Mouse (Mus musculus) hindbrain, embryonic 16.5 days (tissue): ENCODE measurements around the gene Pik3c2b. TPM values are rescaled to one million over a fixed set of nuclear protein-coding genes. Genes with fewer than 3 reads are reported as not detected.
"Not testable (repeated sequence)": the region's sequence is repeated elsewhere in the genome, so short reads cannot be mapped to it uniquely, and the experiment has no call there.

ENCODE experiments used
- ATAC-seq: fragments of 200-750 bp; cut with Nextera tagmentation; 2 replicates; pipeline ENCODE4 v1.8.0; 2017; ENCODE audit warnings: moderate TSS enrichment, moderate library complexity
- H3K27ac ChIP-seq: fragments of 300-500 bp; sonication (generic); 2 replicates; pipeline ENCODE4 v1.5.1; 2014; ENCODE audit warnings: low read depth, mild to moderate bottlenecking, control low read depth, low read length, moderate library complexity
- H3K27me3 ChIP-seq: fragments of 300-500 bp; sonication (generic); replicated peaks from 2 replicates; pipeline ENCODE4 v1.6.1; 2014; ENCODE audit warnings: low read length; ENCODE audit not compliant: control insufficient read depth, insufficient read depth
- H3K36me3 ChIP-seq: fragments of 300-500 bp; sonication (generic); 2 replicates; pipeline ENCODE4 v1.6.1; 2014; ENCODE audit warnings: mild to moderate bottlenecking, low read length, moderate library complexity, mixed read lengths; ENCODE audit not compliant: control insufficient read depth, insufficient read depth
- H3K4me1 ChIP-seq: fragments of 300-500 bp; sonication (generic); 2 replicates; pipeline ENCODE4 v1.6.1; 2014; ENCODE audit warnings: low read depth, low read length; ENCODE audit not compliant: control insufficient read depth, insufficient read depth
- H3K4me2 ChIP-seq: fragments of 300-500 bp; sonication (generic); 2 replicates; pipeline ENCODE4 v1.6.1; 2014; ENCODE audit warnings: mild to moderate bottlenecking, low read length, control low read depth, moderate library complexity
- H3K4me3 ChIP-seq: fragments of 300-500 bp; sonication (generic); 2 replicates; pipeline ENCODE4 v1.5.1; 2014; ENCODE audit warnings: mild to moderate bottlenecking, low read length, control low read depth, moderate library complexity
- H3K9ac ChIP-seq: fragments of 300-500 bp; sonication (generic); 2 replicates; pipeline ENCODE4 v1.6.1; 2014; ENCODE audit warnings: low read depth, mild to moderate bottlenecking, control low read depth, low read length, moderate library complexity
- H3K9me3 ChIP-seq: fragments of 300-500 bp; sonication (generic); 2 replicates; pipeline ENCODE4 v1.6.1; 2014; ENCODE audit warnings: mild to moderate bottlenecking, low read length, moderate library complexity; ENCODE audit not compliant: control insufficient read depth
- WGBS: fragments of 180-500 bp; shearing (Covaris S2); extraction: QIAGEN DNeasy Blood & Tissue Kit; methylation state at CpG from one replicate; pipeline ENCODE4 v1.1.7; 2014; 5-methylcytosine and 5-hydroxymethylcytosine counted together
- polyA plus RNA-seq: library from polyadenylated mRNA; unstranded; fragments of >200 nt; fragmentation: Nextera tagmentation; extraction: Ambion mirVana; gene quantifications from 2 replicates; pipeline ENCODE4 v1.2.1, GENCODE M21; 2015

Pik3c2b gene
- polyA plus RNA-seq, 1 experiment from 2014 or later = 10.3 TPM

DNA sequence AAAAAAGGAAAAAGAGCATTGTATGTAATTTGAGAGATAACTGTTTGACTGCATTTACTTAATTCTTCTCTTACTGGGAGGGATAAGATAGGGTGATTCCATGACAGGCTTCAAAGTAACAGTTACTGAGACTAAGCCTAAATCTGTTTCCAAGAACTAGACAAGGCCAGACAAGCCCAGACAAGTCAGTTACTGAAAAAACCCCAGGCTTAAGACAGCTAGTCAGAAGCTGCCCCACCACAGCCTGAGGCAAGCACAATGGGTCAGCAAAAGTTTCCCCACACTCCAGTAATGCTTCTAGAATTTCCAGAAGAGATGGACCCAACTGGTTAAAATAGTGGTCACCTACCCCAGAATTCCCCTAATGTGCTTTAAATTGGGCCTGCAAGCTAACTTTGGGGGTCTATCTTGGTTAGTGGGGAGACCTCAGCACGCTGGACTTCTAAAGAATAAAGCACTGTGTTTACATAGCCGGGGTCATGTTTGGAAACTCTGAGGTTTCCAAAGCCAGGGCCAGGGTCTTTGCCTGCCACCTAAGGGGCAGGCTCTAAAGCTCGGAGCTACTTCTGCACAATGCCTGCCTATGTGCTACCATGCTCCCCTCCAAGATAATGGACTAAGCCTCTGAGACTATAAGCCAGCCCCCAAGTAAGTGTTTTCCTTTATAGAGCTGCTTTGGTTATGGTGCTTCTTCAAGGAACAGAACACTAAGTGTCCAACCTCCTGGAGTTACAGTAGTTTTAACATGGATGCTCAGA lies 25.2 kb upstream of the Pik3c2b start:
- Histone ChIP-seq H3K9ac (no peak overlapping the region), H3K27ac (no peak overlapping the region), H3K27me3 (no peaks in the 10 kb centered on the region), H3K36me3 (0 out of 2 replicates have a peak, but pooled peaks cover 2% of the 10 kb centered on the region), H3K4me1 (peaks cover 6% of the 10 kb centered on the region), H3K4me3 (no peak overlapping the region), H3K9me3 (no peaks in the 10 kb centered on the region), H3K4me2 (no peak overlapping the region)
- WGBS = 71% methylated on average over 3 of the region's 3 CpGs
- ATAC-seq = no peak

DNA sequence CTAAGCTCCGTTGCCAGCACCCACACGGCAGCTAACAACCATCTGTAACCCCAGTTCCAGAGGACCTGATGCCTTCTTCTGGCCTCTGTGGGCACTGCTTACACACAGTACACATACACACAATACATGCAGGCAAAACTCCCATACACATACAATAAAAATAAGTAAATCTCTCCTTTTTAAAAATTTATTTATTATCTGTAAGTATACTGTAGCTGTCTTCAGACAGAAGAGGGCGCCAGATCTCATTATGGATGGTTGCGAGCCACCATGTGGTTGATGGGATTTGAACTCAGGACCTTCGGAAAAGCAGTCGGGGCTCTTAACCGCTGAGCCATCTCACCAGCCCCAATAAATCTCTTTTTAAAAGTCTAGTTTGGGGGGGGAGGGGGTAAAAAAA lies 24.1 kb upstream of the Pik3c2b start:
- 95% methylated on average over 7 of the region's 7 CpGs for WGBS
- Histone ChIP-seq H3K27ac (no peak overlapping the region), H3K4me3 (no peak overlapping the region)

DNA sequence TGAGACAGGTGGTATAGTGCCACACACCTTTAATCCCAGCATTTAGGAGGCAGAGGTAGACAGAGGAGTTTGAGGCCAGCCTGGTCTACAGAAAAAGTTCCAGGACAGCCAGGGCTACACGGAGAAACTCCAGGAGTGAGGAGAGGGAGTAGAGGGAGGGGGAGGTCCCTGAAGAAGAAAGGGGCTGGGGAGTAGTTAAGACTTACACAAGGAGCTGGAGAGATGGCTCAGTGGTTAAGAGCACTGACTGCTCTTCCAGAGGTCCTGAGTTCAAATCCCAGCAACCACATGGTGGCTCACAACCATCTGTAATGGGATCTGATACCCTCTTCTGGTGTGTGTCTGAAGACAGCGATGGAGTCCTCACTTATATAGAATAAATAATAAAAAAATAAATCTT lies 23.5 kb upstream of the Pik3c2b start:
- H3K27me3 ChIP-seq, H3K36me3 ChIP-seq, H3K4me3 ChIP-seq, H3K4me1 ChIP-seq, H3K4me2 ChIP-seq, H3K9ac ChIP-seq, H3K27ac ChIP-seq, ATAC-seq, H3K9me3 ChIP-seq: not testable (repeated sequence)
- 98% methylated on average over 2 of the region's 2 CpGs for WGBS

More for the DNA sequence above, 24.1 kb upstream of the Pik3c2b start:
- Histone ChIP-seq H3K9me3 (no peaks in the 10 kb centered on the region), H3K4me2 (no peak overlapping the region), H3K36me3 (0 out of 2 replicates have a peak, but pooled peaks cover 2% of the 10 kb centered on the region), H3K27me3 (no peaks in the 10 kb centered on the region), H3K4me1 (peaks cover 6% of the 10 kb centered on the region), H3K9ac (no peak overlapping the region)
- ATAC-seq = no peak

- peak overlapping the region; percentile 67; the same call in 1 of the 2 replicates for H3K4me2 ChIP-seq
- H3K36me3 ChIP-seq, H3K27me3 ChIP-seq, H3K9ac ChIP-seq, H3K27ac ChIP-seq, H3K4me3 ChIP-seq, H3K4me1 ChIP-seq, ATAC-seq, H3K9me3 ChIP-seq: not testable (repeated sequence)
- 87% methylated on average over 3 of the region's 3 CpGs for WGBS
These were observed 21.7 kb upstream of the Pik3c2b start for GRCm38 (mm10) chr1:133023723-133024122.

DNA sequence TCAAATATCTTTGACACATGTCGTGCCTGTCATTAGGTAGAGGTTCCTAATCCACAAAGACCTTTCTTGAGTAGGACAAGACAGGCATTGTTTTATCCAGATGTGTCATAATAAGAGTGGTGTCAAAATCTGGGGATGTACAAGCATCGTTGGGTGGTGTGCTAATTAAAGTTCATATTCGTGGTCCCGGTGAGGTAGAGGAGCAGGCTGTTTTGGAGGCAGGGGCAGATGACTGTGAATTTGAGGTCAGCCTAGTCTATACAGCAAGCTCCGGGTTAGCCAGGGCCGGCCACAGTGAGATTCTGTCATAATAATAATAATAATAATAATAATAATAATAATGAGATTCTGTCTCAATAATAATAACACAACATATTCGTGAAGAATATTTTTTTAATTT lies 21.0 kb upstream of the Pik3c2b start:
- H3K27ac ChIP-seq = no peak overlapping the region

DNA sequence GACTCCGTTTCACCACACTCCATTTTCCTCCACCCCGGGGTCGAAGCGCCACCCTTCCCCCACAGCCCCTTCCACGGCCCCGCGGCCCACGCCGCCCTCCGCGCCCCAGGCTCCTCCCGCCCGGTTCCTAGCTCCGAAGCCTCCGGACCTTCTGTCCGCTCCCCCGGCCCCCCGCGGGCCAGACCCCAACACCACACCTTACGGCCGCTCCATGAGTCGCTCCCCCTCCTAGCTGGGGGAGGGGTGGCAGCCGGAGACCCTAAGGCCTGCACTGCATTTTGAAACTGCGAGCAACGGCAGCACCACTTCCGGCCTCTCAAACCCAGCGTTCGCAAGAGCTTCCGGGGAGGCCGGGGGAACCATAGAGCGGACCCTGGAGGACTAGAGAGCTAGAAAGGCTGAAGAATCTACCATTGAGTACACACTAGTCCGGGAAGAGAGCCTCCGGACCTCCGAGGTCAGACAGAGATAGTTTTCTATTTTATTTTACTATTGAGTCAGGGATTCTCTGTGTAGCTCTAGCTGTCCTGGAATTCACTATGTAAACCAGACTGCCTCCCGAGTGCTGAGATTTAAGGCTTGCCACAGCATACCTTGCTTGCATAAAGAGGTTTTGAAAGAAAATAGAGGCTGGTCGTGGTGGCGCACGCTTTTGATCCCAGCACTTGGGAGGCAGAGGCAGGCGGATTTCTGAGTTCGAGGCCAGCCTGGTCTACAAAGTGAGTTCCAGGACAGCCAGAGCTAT lies 20.2 kb upstream of the Pik3c2b start:
- Histone ChIP-seq H3K4me1 (peaks cover 6% of the 10 kb centered on the region), H3K27ac (peak overlapping the region; percentile 92), H3K9me3 (no peaks in the 10 kb centered on the region), H3K36me3 (no peaks in the 10 kb centered on the region), H3K27me3 (no peaks in the 10 kb centered on the region), H3K4me3 (peak overlapping the region; percentile 96), H3K9ac (peak overlapping the region; percentile 97), H3K4me2 (peak overlapping the region; percentile 67)
- peak; percentile 98 for ATAC-seq
- WGBS = under 1% methylated on average over 38 of the region's 40 CpGs

More for the DNA sequence above, 21.0 kb upstream of the Pik3c2b start:
- Histone ChIP-seq H3K9ac (peak overlapping the region; percentile 97), H3K4me3 (peak overlapping the region; percentile 96), H3K9me3 (no peaks in the 10 kb centered on the region), H3K36me3 (no peaks in the 10 kb centered on the region), H3K4me1 (peaks cover 6% of the 10 kb centered on the region), H3K27me3 (no peaks in the 10 kb centered on the region), H3K4me2 (peak overlapping the region; percentile 67)
- no peak for ATAC-seq
- 40% methylated on average over 7 of the region's 7 CpGs for WGBS

GRCm38 (mm10) chr1:133025796-133026190 lies 19.7 kb upstream of the Pik3c2b start:
- H3K4me3 ChIP-seq = peak overlapping the region; percentile 96
- H3K27me3 ChIP-seq, H3K36me3 ChIP-seq, ATAC-seq, H3K9me3 ChIP-seq, H3K9ac ChIP-seq, H3K4me1 ChIP-seq: not testable (repeated sequence)
- peak overlapping the region; percentile 92 for H3K27ac ChIP-seq
- 40% methylated on average over 17 of the region's 23 CpGs for WGBS
- peak overlapping the region; percentile 50 for H3K4me2 ChIP-seq

DNA sequence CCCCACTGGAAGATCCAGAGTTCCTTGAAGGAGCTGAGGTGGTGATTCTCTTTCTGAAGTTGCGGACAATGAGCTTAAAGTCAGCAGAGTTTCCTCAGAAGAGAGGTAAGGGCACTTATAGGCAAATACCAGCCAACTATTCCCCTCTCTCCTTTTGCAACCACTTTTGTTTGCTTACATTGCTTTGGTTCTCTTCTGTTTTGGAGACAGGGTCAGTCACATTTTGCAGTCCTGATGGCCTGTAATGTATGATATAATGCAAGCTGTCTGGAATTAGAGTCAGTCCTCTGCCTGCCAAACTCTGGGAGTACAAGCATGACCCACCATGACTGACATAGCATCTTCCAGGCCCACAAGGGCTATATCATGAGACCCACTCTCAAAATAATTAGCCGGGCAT lies 18.3 kb upstream of the Pik3c2b start:
- H3K27me3 ChIP-seq = no peaks in the 10 kb centered on the region
- H3K4me3 ChIP-seq = no peak overlapping the region
- H3K27ac ChIP-seq = no peak overlapping the region
- H3K36me3 ChIP-seq = no peaks in the 10 kb centered on the region
- H3K4me2 ChIP-seq = no peak overlapping the region
- no peak for ATAC-seq
- no peaks in the 10 kb centered on the region for H3K9me3 ChIP-seq
- H3K9ac ChIP-seq = no peak overlapping the region
- H3K4me1 ChIP-seq = peaks cover 6% of the 10 kb centered on the region
- WGBS = 95% methylated on average over 2 of the region's 2 CpGs

DNA sequence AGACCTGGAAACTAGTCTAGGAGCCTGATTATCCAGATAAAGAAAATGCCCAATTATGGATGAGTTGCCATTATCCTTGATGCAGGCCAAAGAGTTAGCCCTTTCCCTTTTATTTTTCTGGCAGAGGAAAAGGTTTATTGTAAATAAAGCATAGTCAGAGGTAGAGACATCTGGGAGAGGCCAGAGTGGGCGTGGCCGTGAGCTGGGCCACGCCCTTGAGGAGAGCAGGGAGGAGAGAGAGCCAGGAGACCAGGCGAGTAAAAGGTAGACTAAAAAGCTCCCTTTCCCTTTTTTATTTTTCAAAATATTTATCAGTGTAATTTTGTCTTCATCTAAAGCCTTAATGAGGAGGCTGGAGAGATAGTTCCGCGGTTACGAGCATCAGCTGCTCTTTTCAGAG lies 17.5 kb upstream of the Pik3c2b start:
- no peak for ATAC-seq
- H3K4me1 ChIP-seq = peaks cover 11% of the 10 kb centered on the region
- WGBS = 39% methylated on average over 7 of the region's 7 CpGs

More for the DNA sequence above, 17.5 kb upstream of the Pik3c2b start:
- Histone ChIP-seq H3K4me3 (no peak overlapping the region), H3K27me3 (no peaks in the 10 kb centered on the region), H3K4me2 (no peak overlapping the region), H3K27ac (no peak overlapping the region), H3K9me3 (no peaks in the 10 kb centered on the region), H3K9ac (no peak overlapping the region), H3K36me3 (no peaks in the 10 kb centered on the region)
